Mouse (Mus musculus): ENCODE results near the gene Fancf.

DNA sequence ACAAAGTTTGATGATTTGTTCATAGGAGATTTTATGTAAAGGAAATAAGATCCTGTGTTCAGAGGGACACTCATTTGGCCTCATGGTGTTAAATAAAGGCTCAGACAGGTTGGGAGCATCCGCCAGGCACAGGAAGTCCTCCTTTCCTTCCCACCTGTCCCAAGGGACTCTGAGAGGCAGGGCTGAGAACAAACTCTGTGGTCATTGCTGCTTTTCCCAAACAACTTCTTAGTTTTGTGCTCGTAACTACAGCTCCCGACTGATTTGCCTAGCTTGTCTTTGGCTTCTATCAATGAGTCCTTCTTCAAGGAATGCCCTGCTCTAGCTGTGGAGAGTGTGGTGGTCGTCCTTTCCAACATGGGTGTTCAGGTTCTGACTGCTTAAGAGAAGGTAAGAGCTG is 18.1 kb upstream of the Fancf start:
- TF ChIP-seq CTCF (IDR thresholded peaks at IDR 0.05; ENCODE audit: control insufficient read depth, insufficient read depth, low read length), result no peak
- TF ChIP-seq POLR2A (IDR thresholded peaks at IDR 0.05; ENCODE audit: borderline replicate concordance, control insufficient read depth, low read depth, low read length), result no peak
